Mouse (Mus musculus): ENCODE measurements around the gene Myo7a. TPM values are rescaled to one million over a fixed set of nuclear protein-coding genes. Genes with fewer than 3 reads are reported as not detected.

The Myo7a gene
- polyA plus RNA-seq, 1 experiment from 2014 or later: 18.9 TPM

Other genes with a start within 250 kb of the Myo7a start
- not detected in 2 replicates for gene Gdpd4, start 199.6 kb downstream of the Myo7a start, polyA plus RNA-seq (2016; fragmentation: Nextera tagmentation; extraction: Ambion mirVana)
- 0.45 and 0.74 TPM in 2 replicates for gene Omp, start 26.0 kb upstream of the Myo7a start, polyA plus RNA-seq (2016; fragmentation: Nextera tagmentation; extraction: Ambion mirVana)
- gene Capn5, start 58.8 kb upstream of the Myo7a start, polyA plus RNA-seq (2016; fragmentation: Nextera tagmentation; extraction: Ambion mirVana): 8.3 and 9.3 TPM in 2 replicates
- 0.13 and 0.15 TPM in 2 replicates for gene B3gnt6, start 80.0 kb upstream of the Myo7a start, polyA plus RNA-seq (2016; fragmentation: Nextera tagmentation; extraction: Ambion mirVana)
- gene Acer3, start 201.7 kb upstream of the Myo7a start, polyA plus RNA-seq (2016; fragmentation: Nextera tagmentation; extraction: Ambion mirVana): 10.6 and 11.7 TPM in 2 replicates
- 6.5 and 7.7 TPM in 2 replicates for gene Tsku, start 241.8 kb upstream of the Myo7a start, polyA plus RNA-seq (2016; fragmentation: Nextera tagmentation; extraction: Ambion mirVana)